Mouse (Mus musculus) forebrain, embryonic 15.5 days (tissue): Measurements from ENCODE around the gene Kcnj6. TPM values are rescaled to one million over a fixed set of nuclear protein-coding genes. Genes with fewer than 3 reads are reported as not detected.

Source experiments
- ATAC-seq: fragments of 200-750 bp; cut with Nextera tagmentation; replicated peaks from 2 replicates; pipeline ENCODE4 v1.8.0; 2017; ENCODE audit warnings: mild to moderate bottlenecking, moderate TSS enrichment, moderate library complexity
- H3K27ac ChIP-seq: fragments of 300-500 bp; sonication (generic); replicated peaks from 2 replicates; pipeline ENCODE4 v1.5.1; 2015; ENCODE audit warnings: mild to moderate bottlenecking, inconsistent platforms
- H3K27me3 ChIP-seq: fragments of 300-500 bp; sonication (generic); 2 replicates; pipeline ENCODE4 v1.6.1; 2015; ENCODE audit warnings: inconsistent platforms
- H3K36me3 ChIP-seq: fragments of 300-500 bp; sonication (generic); 2 replicates; pipeline ENCODE4 v1.6.1; 2015; ENCODE audit warnings: mild to moderate bottlenecking, inconsistent platforms
- H3K4me1 ChIP-seq: fragments of 300-500 bp; sonication (generic); 2 replicates; pipeline ENCODE4 v1.6.1; 2015; ENCODE audit warnings: inconsistent platforms
- H3K4me2 ChIP-seq: fragments of 300-500 bp; sonication (generic); replicated peaks from 2 replicates; pipeline ENCODE4 v1.6.1; 2015; ENCODE audit warnings: mild to moderate bottlenecking, inconsistent platforms
- H3K4me3 ChIP-seq: fragments of 300-500 bp; sonication (generic); 2 replicates; pipeline ENCODE4 v1.5.1; 2015; ENCODE audit warnings: mild to moderate bottlenecking, inconsistent platforms
- H3K9ac ChIP-seq: fragments of 300-500 bp; sonication (generic); replicated peaks from 2 replicates; pipeline ENCODE4 v1.6.1; 2015; ENCODE audit warnings: mild to moderate bottlenecking, inconsistent platforms
- H3K9me3 ChIP-seq: fragments of 300-500 bp; sonication (generic); 2 replicates; pipeline ENCODE4 v1.6.1; 2016; ENCODE audit warnings: inconsistent platforms
- WGBS: fragments of 180-500 bp; shearing (Covaris S2); methylation state at CpG from one replicate; pipeline ENCODE4 v1.1.7; 2015; ENCODE audit warnings: mixed read lengths; 5-methylcytosine and 5-hydroxymethylcytosine counted together
- polyA plus RNA-seq: library from polyadenylated mRNA; unstranded; fragments of >200 nt; fragmentation: Nextera tagmentation; extraction: Ambion mirVana; gene quantifications from 2 replicates; pipeline ENCODE4 v1.2.1, GENCODE M21; 2015

Gene Kcnj6
- polyA plus RNA-seq, 1 experiment from 2014 or later: 1.7 TPM

GRCm38 (mm10) chr16:94980374-94980773 lies 17.1 kb downstream of the Kcnj6 start:
- no peak overlapping the region for H3K4me3 ChIP-seq
- H3K9ac ChIP-seq: no peak overlapping the region
- H3K4me2 ChIP-seq: no peak overlapping the region
- ATAC-seq: no peak
- 97% methylated on average over 2 of the region's 2 CpGs for WGBS
- no peaks in the 10 kb centered on the region for H3K9me3 ChIP-seq
- H3K27me3 ChIP-seq: no peaks in the 10 kb centered on the region
- H3K4me1 ChIP-seq: no peaks in the 10 kb centered on the region
- no peaks in the 10 kb centered on the region for H3K36me3 ChIP-seq
- H3K27ac ChIP-seq: no peak overlapping the region

- Histone ChIP-seq H3K4me3 (no peak overlapping the region), H3K9ac (no peak overlapping the region), H3K4me1 (no peaks in the 10 kb centered on the region), H3K27me3 (no peaks in the 10 kb centered on the region), H3K4me2 (no peak overlapping the region), H3K9me3 (no peaks in the 10 kb centered on the region), H3K27ac (no peak overlapping the region), H3K36me3 (no peaks in the 10 kb centered on the region)
- 61% methylated on average over 9 of the region's 9 CpGs for WGBS
- ATAC-seq: no peak
Observed at GRCm38 (mm10) chr16:94979499-94979898, 18.0 kb downstream of the Kcnj6 start.

- no peak overlapping the region for H3K9ac ChIP-seq
- no peaks in the 10 kb centered on the region for H3K27me3 ChIP-seq
- H3K4me2 ChIP-seq: no peak overlapping the region
- no peak overlapping the region for H3K4me3 ChIP-seq
- H3K36me3 ChIP-seq: no peaks in the 10 kb centered on the region
- WGBS: 44% methylated on average over 14 of the region's 14 CpGs
- ATAC-seq: no peak
- H3K27ac ChIP-seq: no peak overlapping the region
- no peaks in the 10 kb centered on the region for H3K9me3 ChIP-seq
- H3K4me1 ChIP-seq: no peaks in the 10 kb centered on the region
Observed at GRCm38 (mm10) chr16:94972080-94972855, 25.2 kb downstream of the Kcnj6 start.

GRCm38 (mm10) chr16:94968941-94969340 lies 28.6 kb downstream of the Kcnj6 start:
- H3K27ac ChIP-seq: no peak overlapping the region
- H3K9me3 ChIP-seq: no peaks in the 10 kb centered on the region
- no peaks in the 10 kb centered on the region for H3K27me3 ChIP-seq
- no peaks in the 10 kb centered on the region for H3K4me1 ChIP-seq
- no peak overlapping the region for H3K4me3 ChIP-seq
- no peaks in the 10 kb centered on the region for H3K36me3 ChIP-seq
- no peak overlapping the region for H3K9ac ChIP-seq
- 72% methylated on average over 6 of the region's 6 CpGs for WGBS
- no peak overlapping the region for H3K4me2 ChIP-seq
- ATAC-seq: no peak

- ATAC-seq: no peak
- no peak overlapping the region for H3K27ac ChIP-seq
- H3K4me2 ChIP-seq: no peak overlapping the region
- no peaks in the 10 kb centered on the region for H3K9me3 ChIP-seq
- H3K9ac ChIP-seq: no peak overlapping the region
- no peak overlapping the region for H3K4me3 ChIP-seq
- no peaks in the 10 kb centered on the region for H3K4me1 ChIP-seq
- H3K36me3 ChIP-seq: no peaks in the 10 kb centered on the region
- no peaks in the 10 kb centered on the region for H3K27me3 ChIP-seq
- WGBS: 83% methylated on average over 2 of the region's 2 CpGs
Observed at GRCm38 (mm10) chr16:94968472-94968871, 29.0 kb downstream of the Kcnj6 start.

- H3K4me3 ChIP-seq: no peak overlapping the region
- no peaks in the 10 kb centered on the region for H3K27me3 ChIP-seq
- no peak overlapping the region for H3K4me2 ChIP-seq
- no peaks in the 10 kb centered on the region for H3K36me3 ChIP-seq
- H3K9ac ChIP-seq: no peak overlapping the region
- H3K4me1 ChIP-seq: no peaks in the 10 kb centered on the region
- ATAC-seq: no peak
- 88% methylated on average over 9 of the region's 9 CpGs for WGBS
- no peaks in the 10 kb centered on the region for H3K9me3 ChIP-seq
- H3K27ac ChIP-seq: no peak overlapping the region
Observed at GRCm38 (mm10) chr16:94957156-94957828, 40.2 kb downstream of the Kcnj6 start.

- Histone ChIP-seq H3K36me3 (no peaks in the 10 kb centered on the region), H3K4me3 (no peak overlapping the region), H3K27ac (no peak overlapping the region), H3K4me1 (no peaks in the 10 kb centered on the region), H3K9me3 (no peaks in the 10 kb centered on the region), H3K4me2 (no peak overlapping the region), H3K9ac (no peak overlapping the region), H3K27me3 (no peaks in the 10 kb centered on the region)
- no peak for ATAC-seq
- WGBS: 91% methylated on average over 6 of the region's 6 CpGs
Observed at GRCm38 (mm10) chr16:94956410-94956809, 41.1 kb downstream of the Kcnj6 start.

GRCm38 (mm10) chr16:94953294-94953693 lies 44.2 kb downstream of the Kcnj6 start:
- Histone ChIP-seq H3K4me1 (no peaks in the 10 kb centered on the region), H3K4me3 (no peak overlapping the region), H3K9me3 (no peaks in the 10 kb centered on the region), H3K36me3 (no peaks in the 10 kb centered on the region), H3K4me2 (no peak overlapping the region), H3K9ac (no peak overlapping the region), H3K27me3 (no peaks in the 10 kb centered on the region), H3K27ac (no peak overlapping the region)
- ATAC-seq: no peak
- 74% methylated on average over 1 of the region's 1 CpGs for WGBS

GRCm38 (mm10) chr16:94949172-94949571 lies 48.3 kb downstream of the Kcnj6 start:
- Histone ChIP-seq H3K36me3 (no peaks in the 10 kb centered on the region), H3K9ac (no peak overlapping the region), H3K4me2 (no peak overlapping the region), H3K27me3 (no peaks in the 10 kb centered on the region), H3K4me3 (no peak overlapping the region), H3K4me1 (0 out of 2 replicates have a peak, but pooled peaks cover 5% of the 10 kb centered on the region), H3K9me3 (no peaks in the 10 kb centered on the region), H3K27ac (no peak overlapping the region)
- no peak for ATAC-seq
- 82% methylated on average over 7 of the region's 7 CpGs for WGBS

- no peak for ATAC-seq
- H3K27ac ChIP-seq: no peak overlapping the region
- no peaks in the 10 kb centered on the region for H3K27me3 ChIP-seq
- no peak overlapping the region for H3K9ac ChIP-seq
- 57% methylated on average over 5 of the region's 5 CpGs for WGBS
- no peak overlapping the region for H3K4me3 ChIP-seq
- no peak overlapping the region for H3K4me2 ChIP-seq
- no peaks in the 10 kb centered on the region for H3K9me3 ChIP-seq
- H3K4me1 ChIP-seq: 0 out of 2 replicates have a peak, but pooled peaks cover 5% of the 10 kb centered on the region
- no peaks in the 10 kb centered on the region for H3K36me3 ChIP-seq
Observed at GRCm38 (mm10) chr16:94946848-94947247, 50.7 kb downstream of the Kcnj6 start.

- Histone ChIP-seq H3K9me3 (no peaks in the 10 kb centered on the region), H3K4me3 (no peak overlapping the region), H3K36me3 (no peaks in the 10 kb centered on the region), H3K4me2 (no peak overlapping the region), H3K9ac (no peak overlapping the region), H3K4me1 (peaks cover 20% of the 10 kb centered on the region), H3K27me3 (no peaks in the 10 kb centered on the region), H3K27ac (no peak overlapping the region)
- no peak for ATAC-seq
- 88% methylated on average over 8 of the region's 8 CpGs for WGBS
Observed at GRCm38 (mm10) chr16:94932702-94933101, 64.8 kb downstream of the Kcnj6 start.

- Histone ChIP-seq H3K4me3 (no peak overlapping the region), H3K27ac (peak overlapping the region; percentile 70), H3K36me3 (no peaks in the 10 kb centered on the region), H3K27me3 (no peaks in the 10 kb centered on the region), H3K4me2 (peak overlapping the region; percentile 29), H3K9me3 (no peaks in the 10 kb centered on the region), H3K9ac (no peak overlapping the region), H3K4me1 (peaks cover 20% of the 10 kb centered on the region)
- ATAC-seq: peak; percentile 90
- 8% methylated on average over 21 of the region's 21 CpGs for WGBS
Observed at GRCm38 (mm10) chr16:94931343-94932301, 65.9 kb downstream of the Kcnj6 start.
